Mouse (Mus musculus): ENCODE results near the gene Sec14l5.

Sec14l5 gene

DNA sequence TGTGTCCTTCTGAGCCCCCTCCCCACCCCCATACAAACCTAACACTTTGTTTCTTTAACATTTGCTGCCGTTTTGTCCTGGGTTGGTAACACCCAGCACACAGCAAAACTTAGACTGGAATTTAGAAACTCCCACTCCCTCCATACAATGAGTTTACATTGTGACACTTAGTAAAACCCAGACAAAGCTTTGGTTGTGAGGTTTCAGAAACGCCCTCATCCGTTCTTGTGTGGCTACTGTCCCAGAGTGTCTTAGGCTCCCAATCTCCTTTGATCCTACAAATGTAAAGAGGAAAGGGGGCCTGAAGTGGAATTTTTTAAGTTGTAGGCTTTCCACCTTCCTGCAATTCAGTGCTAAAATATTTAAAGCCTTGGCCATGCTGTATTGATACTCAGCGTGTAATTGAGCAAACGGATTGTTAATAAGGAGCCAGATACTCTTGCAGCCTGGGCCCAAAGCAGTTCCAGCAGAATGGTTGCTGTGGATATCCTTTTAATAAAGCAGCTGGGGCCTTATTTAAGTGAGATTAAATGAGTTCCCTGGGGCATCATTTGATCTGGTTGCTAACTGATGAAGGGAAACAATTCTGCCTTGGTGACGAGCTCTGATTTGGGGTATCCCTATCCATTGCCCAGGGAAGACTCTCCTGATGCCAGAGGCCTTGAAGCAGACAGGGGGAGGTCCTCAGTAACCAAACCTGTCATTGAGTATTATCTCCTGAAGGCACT is 6.6 kb downstream of the Sec14l5 start:
- DNase-seq (ENCODE audit: low read depth, low spot score) = no peak

DNA sequence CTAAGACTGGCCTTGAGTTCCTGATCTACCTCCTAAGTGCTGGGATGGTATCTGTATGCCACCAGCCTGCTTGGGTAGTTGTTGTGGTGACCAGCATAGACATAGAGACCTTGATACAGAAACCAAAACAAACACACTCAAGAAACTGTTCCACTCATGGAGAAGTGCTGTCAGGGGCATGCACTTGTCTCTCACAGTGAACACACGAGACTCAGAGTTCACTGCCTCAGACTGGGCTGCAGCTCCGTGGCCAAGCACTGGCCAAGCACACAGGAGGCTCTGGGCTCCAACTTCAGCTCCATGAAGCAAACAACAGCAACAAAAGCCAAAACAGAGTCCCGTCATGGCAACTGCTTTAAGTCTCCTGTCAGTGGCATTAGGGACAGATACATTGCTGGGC is 8.1 kb downstream of the Sec14l5 start:
- no peak for DNase-seq (ENCODE audit: low read depth, low spot score)

DNA sequence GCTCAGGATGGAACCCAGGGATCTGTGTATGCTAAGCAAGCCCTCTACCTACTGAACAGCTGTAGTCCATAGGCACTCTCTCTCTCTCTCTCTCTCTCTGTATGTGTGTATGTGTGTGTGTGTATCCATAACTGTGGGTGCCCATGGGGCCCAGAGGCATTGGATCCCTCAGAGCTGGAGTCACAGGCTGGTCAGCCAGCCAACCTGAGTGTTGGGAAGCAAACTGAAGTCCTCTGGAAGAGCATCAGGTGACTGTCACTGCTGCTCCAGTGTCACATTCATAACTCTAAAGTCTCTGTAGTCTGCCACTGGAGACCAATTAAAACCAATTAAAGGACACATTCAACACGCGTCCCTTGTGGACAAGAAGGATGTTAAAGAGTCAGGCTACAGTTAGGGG is 9.6 kb downstream of the Sec14l5 start:
- no peak for DNase-seq (ENCODE audit: low read depth, low spot score)

DNA sequence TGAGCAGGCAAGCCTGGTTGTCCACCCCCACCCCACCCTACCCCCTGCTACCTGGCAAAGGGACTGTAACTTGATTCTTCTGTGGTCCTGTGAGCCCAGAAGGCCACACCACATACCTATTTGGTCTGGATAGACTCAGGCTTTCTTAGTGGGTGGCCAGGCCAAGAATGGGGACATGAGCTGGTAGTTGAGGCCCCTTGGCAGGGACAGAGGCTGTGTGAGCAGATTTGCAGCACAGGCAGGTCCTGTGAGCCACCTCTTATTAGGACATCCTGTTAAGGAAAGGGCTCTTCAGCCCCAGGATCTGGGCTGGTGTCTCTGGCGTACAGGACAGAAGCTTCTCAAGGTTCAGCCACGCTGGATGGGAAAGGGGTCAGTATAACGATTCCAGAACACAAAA is 10.2 kb downstream of the Sec14l5 start:
- no peak for DNase-seq (ENCODE audit: low read depth, low spot score)

DNA sequence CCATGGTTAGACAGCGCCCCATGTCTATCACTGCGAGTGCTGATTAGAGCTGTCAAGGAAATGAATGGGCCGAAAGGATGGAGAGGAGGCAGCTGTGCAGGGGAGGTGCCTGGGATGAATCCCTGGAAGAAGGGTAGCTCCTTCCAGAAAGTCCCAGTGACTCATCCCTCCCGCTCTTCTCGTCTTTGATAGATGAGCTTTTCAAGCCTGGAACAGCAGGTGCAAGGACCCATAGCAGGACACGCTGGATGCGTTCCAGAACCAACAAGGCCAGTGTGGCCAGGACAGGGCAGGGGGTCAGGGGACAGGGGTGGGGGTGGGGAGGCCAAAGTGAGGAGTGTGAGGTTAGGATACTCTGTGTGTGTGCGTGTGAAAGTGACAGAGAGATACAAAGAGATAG is 12.3 kb downstream of the Sec14l5 start:
- no peak for DNase-seq (ENCODE audit: low read depth, low spot score)

DNA sequence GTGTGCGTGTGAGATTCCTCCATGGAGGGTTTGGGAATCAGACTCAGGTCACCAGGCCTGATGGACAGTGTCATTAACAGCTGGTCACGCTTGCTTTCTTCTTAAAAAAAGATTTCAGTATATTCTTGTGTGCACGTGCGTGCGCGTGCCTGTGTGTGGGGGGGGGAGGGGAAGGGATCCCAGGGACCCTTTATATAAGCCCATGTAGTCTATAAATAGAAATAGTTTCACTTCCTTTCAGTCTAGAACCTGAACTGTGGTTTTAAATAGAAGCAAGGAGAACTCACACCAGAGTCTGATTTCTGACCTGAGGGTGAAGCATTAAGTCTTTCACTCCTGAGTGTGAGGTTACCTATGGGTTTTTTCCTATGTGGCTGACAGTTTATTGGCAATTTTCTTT is 17.4 kb downstream of the Sec14l5 start:
- no peak for DNase-seq (ENCODE audit: low read depth, low spot score)

DNA sequence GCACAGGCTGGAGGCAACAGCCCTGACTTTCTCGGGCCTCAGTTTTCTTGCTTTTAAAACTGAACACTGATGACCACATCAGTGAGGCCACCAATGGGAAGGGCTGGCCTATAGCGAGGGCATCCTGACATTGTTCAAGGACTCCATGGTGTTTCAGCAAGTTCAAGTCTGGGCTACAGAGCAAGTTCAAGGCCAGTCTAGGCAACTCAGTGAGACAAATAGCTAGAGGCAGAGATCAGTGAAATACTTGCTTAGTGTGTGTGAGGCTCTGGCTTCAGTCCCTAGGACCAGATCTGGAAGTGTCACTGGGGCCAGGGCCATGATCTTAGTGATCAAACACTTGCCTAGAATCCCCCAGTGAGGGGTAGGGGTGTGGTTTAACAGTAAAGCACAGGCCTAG is 21.1 kb downstream of the Sec14l5 start:
- no peak for DNase-seq (ENCODE audit: low read depth, low spot score)

DNA sequence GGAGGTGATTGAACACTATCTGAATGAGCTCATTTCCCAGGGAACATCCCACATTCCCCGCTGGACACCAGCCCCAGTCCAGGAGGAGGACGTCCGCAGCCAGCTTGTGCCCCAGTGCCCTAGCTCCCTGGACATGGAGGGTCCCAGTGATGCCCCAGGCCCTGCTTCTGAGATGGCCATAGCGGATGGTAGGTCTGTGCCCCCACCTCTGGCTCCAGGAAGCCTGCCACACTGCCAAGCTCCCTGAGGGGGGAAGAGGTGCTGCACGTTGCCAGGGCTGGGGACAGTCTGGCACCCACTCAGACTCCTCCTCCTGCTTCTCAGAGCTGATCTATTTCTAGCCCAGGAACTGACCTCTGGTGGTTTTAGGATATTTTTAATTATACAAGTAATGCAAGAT is 21.9 kb downstream of the Sec14l5 start:
- DNase-seq (ENCODE audit: low read depth, low spot score) = no peak

DNA sequence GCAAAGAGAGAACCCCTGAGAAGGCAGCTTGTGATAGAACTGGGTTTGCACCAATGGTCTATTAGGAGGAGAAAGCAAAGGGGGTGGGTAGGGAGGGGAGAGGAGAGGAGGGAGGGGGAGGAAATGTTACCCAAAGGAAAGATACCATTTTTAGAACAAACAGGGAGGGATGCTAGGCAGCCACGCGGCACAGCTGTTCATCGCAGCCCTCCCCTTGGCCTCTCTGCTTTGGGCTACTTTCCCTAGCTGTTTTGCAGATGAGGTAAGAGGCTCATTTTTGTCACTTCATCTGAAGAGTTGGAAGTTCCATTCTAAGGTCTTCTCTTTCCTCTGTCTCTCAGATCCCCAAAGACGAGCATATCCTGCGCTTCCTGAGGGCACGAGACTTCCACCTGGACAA is 25.7 kb downstream of the Sec14l5 start:
- no peak for DNase-seq (ENCODE audit: low read depth, low spot score)

DNA sequence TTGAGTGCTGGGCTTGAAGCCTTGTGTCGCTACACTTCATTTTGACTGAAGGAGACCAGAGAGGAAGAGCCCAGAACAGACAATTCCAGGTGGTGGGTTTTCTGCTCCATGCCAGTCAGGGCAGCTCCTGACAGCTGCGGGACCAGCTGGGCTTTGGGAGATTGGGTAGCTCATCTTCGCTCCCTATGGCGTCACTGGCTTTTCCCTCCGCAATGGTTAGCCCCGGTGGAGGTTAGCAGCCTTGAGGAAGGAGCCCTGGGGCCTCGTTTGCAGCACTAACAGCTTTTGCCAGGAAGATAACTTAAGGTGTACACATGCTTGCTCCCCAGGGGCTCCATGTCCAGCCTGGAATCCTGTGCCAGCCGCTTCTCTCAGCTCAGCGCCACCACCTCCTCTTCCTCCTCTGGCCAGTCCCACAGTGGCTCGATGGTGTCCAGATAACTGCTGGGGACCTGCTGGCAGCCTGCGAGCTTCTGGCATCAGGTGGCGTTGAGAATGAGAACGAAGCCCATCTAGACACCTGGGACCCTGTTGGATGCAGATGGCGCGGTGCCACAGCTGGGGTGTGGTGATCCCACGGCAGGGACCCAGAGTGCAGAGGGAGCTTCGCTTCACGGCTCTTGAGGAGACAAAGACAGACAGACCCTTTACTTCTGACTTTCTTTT is 36.5 kb downstream of the Sec14l5 start:
- no peak for DNase-seq (ENCODE audit: low read depth, low spot score)

DNA sequence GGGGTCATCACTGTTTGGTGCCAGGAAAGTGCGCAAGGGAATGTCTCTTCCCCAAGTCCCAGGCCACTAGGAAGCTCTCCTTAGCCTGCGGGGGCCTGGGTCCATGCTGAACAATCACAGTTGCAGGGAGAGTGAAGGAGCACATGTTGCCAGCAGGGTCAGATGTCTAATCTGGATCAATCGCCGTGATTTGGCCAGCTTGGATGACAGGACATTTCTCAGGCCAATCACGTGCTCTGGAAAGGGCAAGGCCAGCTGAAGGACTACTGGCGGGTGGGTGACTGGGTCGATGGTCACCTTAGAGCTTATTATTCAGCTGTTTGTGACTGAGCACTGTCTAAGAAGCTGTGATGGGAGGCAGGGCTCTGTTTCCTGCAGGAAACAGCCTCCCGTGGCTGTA is 37.2 kb downstream of the Sec14l5 start:
- DNase-seq (ENCODE audit: low read depth, low spot score) = no peak

DNA sequence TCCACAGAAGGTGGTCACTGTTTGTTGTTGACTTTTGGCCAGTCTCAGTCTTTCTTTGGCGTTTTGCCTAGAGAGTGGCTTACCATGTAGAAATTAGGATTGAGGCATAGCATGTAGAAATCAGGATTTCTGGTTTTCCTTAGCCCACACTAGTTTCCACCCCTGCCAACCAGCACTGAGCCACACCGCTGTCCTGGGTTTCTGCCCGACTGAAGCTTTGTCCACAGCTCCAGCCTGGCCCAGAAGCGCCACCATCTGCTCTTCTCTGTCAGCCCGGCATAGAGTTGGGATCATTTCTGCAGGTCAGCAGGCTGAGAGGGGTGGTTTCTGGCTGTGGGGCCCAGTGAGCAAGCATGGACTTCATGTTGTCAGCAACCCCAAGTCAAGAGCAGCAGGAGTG is 38.0 kb downstream of the Sec14l5 start:
- DNase-seq (ENCODE audit: low read depth, low spot score) = no peak

DNA sequence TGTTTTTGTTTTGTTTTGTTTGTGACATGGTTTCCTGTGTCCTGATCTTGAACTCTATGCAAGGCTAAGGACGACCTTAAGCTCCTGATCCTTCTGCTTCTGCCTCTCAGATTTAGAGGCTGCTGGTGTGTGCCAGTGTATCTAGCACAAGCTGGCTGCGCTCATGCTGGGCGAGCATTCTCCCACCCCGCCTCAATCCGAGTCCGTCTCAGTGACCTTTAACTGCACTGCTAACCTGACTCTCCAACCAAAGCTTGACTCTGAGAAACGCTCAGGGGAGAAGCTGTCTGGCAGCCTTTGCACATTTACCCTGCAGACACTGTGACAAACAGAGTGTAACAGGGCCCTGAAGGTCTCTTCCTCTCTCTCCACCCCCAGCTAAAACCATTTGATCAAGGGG is 38.8 kb downstream of the Sec14l5 start:
- no peak for DNase-seq (ENCODE audit: low read depth, low spot score)

DNA sequence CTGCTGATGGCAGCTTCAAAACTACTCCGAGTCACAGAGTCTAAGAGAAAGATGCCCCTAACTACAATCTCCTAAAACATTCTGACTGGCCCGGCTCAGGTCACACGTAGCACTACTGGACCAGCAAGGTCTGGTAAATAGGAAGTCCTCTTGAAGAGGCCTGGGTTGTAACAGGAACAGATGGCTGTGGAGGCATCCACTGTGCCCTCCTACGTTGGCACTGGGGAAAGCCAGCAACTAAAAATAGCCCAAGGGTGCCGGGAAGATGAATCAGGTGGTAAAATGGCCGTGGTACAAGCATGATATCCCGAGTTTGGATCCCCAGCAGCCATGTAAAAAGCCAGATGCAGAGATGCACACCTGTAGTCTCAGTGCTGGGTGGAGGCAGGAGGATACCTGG is 39.3 kb downstream of the Sec14l5 start:
- no peak for DNase-seq (ENCODE audit: low read depth, low spot score)

DNA sequence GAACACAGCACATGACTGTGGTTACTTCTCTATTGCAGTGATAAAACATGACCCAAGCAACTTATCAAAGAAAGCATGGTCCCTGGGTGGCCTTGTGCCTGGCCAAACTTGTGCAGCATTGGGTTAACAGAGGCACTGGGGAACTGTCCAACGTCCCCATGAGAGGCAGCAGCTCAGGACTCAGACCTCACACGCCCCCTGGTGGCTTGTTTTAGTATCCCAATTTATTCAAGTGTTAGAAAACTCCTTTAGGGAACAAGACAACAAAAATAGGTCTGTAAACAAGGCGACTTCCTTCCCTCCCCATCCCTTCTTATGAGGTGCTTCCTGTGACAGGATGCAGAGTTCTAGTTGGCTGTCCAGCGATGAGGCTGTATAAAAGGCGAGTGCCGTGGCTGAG is 48.2 kb downstream of the Sec14l5 start:
- DNase-seq (ENCODE audit: low read depth, low spot score) = peak; percentile 68

DNA sequence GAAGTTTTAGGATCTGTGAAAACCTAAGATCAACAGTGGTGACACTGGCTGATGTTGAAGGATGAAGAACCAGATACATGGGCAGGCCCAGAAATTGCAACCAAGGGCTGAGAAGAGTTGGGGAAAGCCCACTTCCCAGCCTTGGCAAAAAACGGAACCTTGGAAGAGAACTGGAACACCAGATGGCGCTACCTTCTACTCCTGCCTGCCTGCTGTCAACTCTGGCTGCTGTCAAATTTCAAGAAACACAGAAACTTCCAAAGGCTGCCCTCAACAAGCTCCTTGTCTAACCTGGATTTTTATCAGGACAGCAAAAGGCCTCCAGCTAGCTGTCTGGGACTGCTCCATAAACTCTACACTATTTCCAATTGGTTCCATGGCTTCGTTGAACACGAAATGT is 55.8 kb downstream of the Sec14l5 start:
- peak; percentile 53 for DNase-seq (ENCODE audit: low read depth, low spot score)

DNA sequence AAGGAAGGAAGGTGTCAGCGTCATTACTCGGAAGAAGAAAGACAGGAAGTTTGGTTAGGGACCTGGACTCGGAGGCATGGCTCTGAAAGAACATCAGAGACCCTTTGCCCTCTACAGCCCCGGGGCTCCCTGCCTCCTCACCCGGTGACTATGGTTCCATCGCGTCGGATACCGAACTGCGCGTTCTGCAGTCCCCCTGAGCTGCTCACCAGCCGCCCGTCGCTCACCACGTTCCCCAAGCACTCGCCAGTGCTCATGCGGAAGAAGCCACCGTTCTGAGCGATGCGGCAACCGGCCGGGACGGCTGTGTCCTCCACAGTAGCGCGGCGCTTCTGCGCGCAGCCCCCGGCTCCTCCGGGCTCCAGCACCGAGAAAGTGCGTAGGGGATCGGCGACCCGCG is 56.3 kb downstream of the Sec14l5 start:
- no peak for DNase-seq (ENCODE audit: low read depth, low spot score)

DNA sequence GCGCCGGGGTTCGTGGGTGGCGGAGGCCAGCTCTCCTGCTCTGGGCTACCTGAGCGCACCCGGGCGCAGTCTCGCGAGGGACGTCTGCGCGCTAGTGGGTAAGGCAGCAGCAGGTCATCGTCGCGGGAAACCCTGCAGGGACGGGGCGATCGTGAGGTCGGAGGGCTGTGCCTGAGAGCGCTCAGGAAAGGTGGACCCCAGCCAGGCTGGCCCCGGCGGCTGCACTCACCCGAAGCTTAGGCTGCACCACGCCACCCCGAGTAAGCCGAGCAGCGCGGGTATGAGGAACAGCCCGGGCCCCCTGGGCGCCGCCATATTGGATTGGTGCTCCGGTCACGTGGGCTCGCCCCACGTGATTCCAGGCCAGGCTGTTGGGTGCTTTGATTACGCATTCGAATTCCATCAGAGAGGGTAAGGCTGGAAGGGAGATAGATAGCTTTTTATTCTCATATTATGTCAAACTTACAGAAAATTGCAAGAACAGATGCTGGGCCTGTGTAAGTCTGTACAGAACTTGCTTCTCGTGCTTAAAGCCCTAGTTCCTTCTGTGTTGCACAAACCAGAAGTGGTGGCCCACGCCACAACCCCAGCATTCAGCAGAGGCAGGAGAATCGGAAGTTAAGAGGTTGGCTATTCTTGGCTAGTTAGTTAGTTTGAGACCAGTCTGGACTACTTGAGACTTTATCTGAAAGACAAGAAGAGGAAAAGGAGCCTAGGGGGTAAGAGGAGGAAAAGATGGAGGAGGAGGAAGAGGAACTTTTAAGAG is 56.9 kb downstream of the Sec14l5 start, which contains the start of gene Nagpa:
Nagpa (minus strand) TSS at position 345 of the 766 bp plus-strand sequence.
- peak; percentile 95 for DNase-seq (ENCODE audit: low read depth, low spot score)

DNA sequence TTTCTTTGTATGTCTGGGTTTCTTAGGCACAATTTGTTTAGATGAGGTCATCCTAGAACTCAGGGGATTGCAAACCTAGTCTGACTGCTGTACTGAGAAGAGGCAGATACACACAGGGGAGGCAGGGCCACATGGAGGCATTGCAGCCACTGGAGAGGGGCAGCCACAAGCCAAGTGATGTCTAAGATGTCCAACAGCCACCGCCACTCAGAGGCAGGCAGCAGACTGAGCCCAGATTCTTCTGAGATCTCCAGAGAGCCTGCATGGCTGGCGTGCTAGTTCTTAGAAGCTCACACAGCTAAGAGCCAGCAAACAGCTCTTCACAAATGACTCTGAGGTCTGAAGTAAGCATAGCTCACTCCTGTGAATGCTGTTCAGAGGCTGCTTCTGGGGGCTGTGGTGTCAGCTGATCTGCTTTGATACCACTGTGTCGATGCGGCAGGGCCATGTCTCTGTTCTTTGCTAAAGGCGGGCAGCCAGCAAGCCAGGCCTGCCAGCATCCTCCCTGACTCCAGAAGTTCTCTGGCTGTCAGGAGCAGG is 58.6 kb downstream of the Sec14l5 start:
- no peak for DNase-seq (ENCODE audit: low read depth, low spot score)

DNA sequence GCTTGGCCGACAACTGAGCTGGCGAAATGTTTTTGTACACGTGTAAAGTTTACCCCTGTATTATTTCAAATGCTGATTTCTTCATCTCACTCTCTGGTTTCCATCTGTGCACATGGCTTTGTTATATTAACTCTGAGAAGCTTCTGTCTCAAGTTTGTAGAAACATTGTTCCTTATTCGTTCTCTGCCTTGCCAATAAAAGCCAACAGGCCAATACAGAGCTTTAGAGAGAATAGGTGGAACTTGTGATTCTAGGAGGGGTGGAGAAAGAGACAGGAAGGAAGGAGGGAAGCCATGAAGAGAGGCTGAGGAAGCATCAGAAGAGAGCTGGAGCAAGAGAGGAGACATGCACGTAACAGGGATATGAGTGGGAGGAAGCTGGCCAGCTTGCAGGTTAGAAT is 59.1 kb downstream of the Sec14l5 start:
- DNase-seq (ENCODE audit: low read depth, low spot score) = no peak

DNA sequence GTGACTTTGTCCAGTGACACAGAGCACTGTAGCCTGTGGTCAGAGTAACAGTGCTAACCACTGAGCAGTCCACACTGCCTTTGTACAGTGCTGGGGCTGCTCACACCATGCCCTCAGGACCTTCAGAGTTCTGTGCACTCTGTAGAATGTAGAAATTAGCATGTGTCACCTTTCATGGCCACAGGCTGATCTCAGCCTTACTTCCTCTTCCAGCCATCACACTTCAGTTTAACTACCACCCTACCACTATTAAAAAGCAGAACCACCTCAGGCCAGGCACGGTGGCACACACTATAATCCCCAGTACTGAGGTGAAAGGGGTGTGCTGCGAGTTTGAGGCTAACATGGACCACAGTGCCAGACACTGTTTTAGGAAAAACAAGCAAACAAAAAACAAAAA is 63.5 kb downstream of the Sec14l5 start:
- DNase-seq (ENCODE audit: low read depth, low spot score) = no peak

DNA sequence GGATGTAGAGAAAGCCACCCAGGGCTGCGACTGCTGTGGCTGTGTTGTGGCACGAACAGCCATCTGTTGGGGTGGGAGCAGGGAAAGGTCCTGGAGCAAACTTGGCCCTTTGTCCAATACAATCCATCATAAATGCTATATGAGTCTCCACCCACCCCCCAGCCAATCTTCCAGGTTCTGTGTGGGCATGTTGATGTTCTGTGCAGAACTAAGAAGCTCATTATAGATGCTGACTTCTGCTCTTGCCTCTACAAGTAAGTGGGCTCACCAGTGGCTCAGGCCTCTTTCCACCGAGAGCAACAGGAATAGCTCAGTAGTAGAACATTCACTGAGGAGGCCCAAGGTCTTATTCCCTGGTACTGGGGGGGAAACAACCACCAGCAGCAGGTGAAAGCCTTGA is 65.2 kb downstream of the Sec14l5 start:
- DNase-seq (ENCODE audit: low read depth, low spot score) = no peak

DNA sequence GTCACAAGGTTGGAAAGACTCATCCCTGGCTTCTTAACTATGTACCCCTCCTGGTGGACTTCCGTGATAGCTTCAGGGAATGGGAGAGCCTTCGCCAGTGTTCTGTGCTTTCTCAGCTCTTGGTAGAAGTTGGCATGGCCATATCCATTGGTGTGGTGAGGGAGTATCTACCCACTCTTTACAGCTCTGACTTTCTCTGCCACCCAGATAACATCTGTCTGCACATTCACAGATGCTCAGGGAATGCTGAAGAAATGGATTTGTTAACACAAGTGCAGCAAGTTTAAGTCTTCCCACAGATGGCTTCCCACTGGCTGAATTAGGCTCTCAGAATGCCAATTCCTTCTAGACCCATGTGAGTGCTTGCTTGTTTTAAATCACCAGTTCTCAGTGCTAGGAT is 67.2 kb downstream of the Sec14l5 start:
- DNase-seq (ENCODE audit: low read depth, low spot score) = no peak
